Mouse (Mus musculus): ENCODE results near the gene Pank1. TPM values are rescaled to one million over a fixed set of nuclear protein-coding genes. Genes with fewer than 3 reads are reported as not detected.

Gene Pank1
- polyA plus RNA-seq, 1 experiment from 2014 or later, result 6.5 TPM

- Histone ChIP-seq H3K4me3 (no peak overlapping the region), H3K27me3 (replicated peaks) (no peaks in the 10 kb centered on the region), H3K36me3 (peaks cover 7% of the 10 kb centered on the region; the same call in 1 of the 2 replicates), H3K9me3 (replicated peaks) (no peaks in the 10 kb centered on the region), H3K27ac (peak overlapping the region; percentile 66), H3K9ac (no peak overlapping the region), H3K4me1 (peaks cover 79% of the 10 kb centered on the region), H3K4me2 (peak overlapping the region; percentile 45)
- peak; percentile 67 for ATAC-seq
- 16% methylated on average over 5 of the region's 5 CpGs for WGBS (ENCODE audit: insufficient replicate concordance)
These were observed 34.5 kb downstream of the Pank1 start for GRCm38 (mm10) chr19:34844760-34845159.

GRCm38 (mm10) chr19:34844047-34844446 is 35.2 kb downstream of the Pank1 start:
- H3K4me1 ChIP-seq, result peaks cover 76% of the 10 kb centered on the region
- H3K27ac ChIP-seq, result no peak overlapping the region
- no peaks in the 10 kb centered on the region for H3K9me3 ChIP-seq (replicated peaks)
- H3K36me3 ChIP-seq, result peaks cover 12% of the 10 kb centered on the region; the same call in 1 of the 2 replicates
- no peak for ATAC-seq
- H3K9ac ChIP-seq, result no peak overlapping the region
- H3K4me3 ChIP-seq, result no peak overlapping the region
- no peaks in the 10 kb centered on the region for H3K27me3 ChIP-seq (replicated peaks)
- peak overlapping the region; percentile 45 for H3K4me2 ChIP-seq
- 20% methylated on average over 9 of the region's 9 CpGs for WGBS (ENCODE audit: insufficient replicate concordance)

GRCm38 (mm10) chr19:34841719-34842506 is 37.3 kb downstream of the Pank1 start:
- ATAC-seq, result no peak
- Histone ChIP-seq H3K27ac (no peak overlapping the region), H3K4me1 (peaks cover 54% of the 10 kb centered on the region), H3K4me3 (no peak overlapping the region), H3K27me3 (replicated peaks) (no peaks in the 10 kb centered on the region), H3K36me3 (peaks cover 21% of the 10 kb centered on the region; the same call in 1 of the 2 replicates), H3K9ac (no peak overlapping the region), H3K4me2 (peak overlapping the region; percentile 9; the same call in 1 of the 2 replicates), H3K9me3 (replicated peaks) (no peaks in the 10 kb centered on the region)
- 18% methylated on average over 9 of the region's 9 CpGs for WGBS (ENCODE audit: insufficient replicate concordance)

- Histone ChIP-seq H3K4me2 (no peak overlapping the region), H3K27me3 (replicated peaks) (no peaks in the 10 kb centered on the region), H3K9me3 (replicated peaks) (no peaks in the 10 kb centered on the region), H3K9ac (no peak overlapping the region), H3K4me1 (peaks cover 22% of the 10 kb centered on the region), H3K36me3 (peaks cover 21% of the 10 kb centered on the region; the same call in 1 of the 2 replicates), H3K4me3 (no peak overlapping the region), H3K27ac (no peak overlapping the region)
- WGBS (ENCODE audit: insufficient replicate concordance), result 84% methylated on average over 9 of the region's 9 CpGs
- ATAC-seq, result no peak
These were observed 40.6 kb downstream of the Pank1 start for GRCm38 (mm10) chr19:34838624-34839023.

- Histone ChIP-seq H3K27ac (no peak overlapping the region), H3K4me3 (no peak overlapping the region), H3K27me3 (replicated peaks) (no peaks in the 10 kb centered on the region), H3K36me3 (peaks cover 8% of the 10 kb centered on the region), H3K9me3 (replicated peaks) (no peaks in the 10 kb centered on the region), H3K4me1 (peaks cover 13% of the 10 kb centered on the region), H3K9ac (no peak overlapping the region), H3K4me2 (no peak overlapping the region)
- no peak for ATAC-seq
- 74% methylated on average over 4 of the region's 4 CpGs for WGBS (ENCODE audit: insufficient replicate concordance)
These were observed 47.6 kb downstream of the Pank1 start for GRCm38 (mm10) chr19:34831702-34832101.

- Histone ChIP-seq H3K4me1 (peaks cover 13% of the 10 kb centered on the region), H3K27ac (no peak overlapping the region), H3K36me3 (peaks cover 12% of the 10 kb centered on the region), H3K27me3 (replicated peaks) (no peaks in the 10 kb centered on the region), H3K4me2 (no peak overlapping the region), H3K4me3 (no peak overlapping the region), H3K9me3 (replicated peaks) (no peaks in the 10 kb centered on the region), H3K9ac (no peak overlapping the region)
- 70% methylated on average over 5 of the region's 5 CpGs for WGBS (ENCODE audit: insufficient replicate concordance)
- no peak for ATAC-seq
These were observed 51.2 kb downstream of the Pank1 start for GRCm38 (mm10) chr19:34827916-34828635.

GRCm38 (mm10) chr19:34827444-34827843 is 51.8 kb downstream of the Pank1 start:
- Histone ChIP-seq H3K4me3 (no peak overlapping the region), H3K9ac (no peak overlapping the region), H3K4me2 (no peak overlapping the region), H3K27me3 (replicated peaks) (no peaks in the 10 kb centered on the region), H3K27ac (no peak overlapping the region), H3K4me1 (peaks cover 13% of the 10 kb centered on the region), H3K36me3 (peaks cover 12% of the 10 kb centered on the region), H3K9me3 (replicated peaks) (no peaks in the 10 kb centered on the region)
- WGBS (ENCODE audit: insufficient replicate concordance), result 78% methylated on average over 6 of the region's 6 CpGs
- ATAC-seq, result no peak

GRCm38 (mm10) chr19:34825946-34826655 is 53.2 kb downstream of the Pank1 start:
- 0 out of 2 replicates have a peak, but pooled peaks have one; percentile 30 for ATAC-seq
- peaks cover 19% of the 10 kb centered on the region for H3K36me3 ChIP-seq
- H3K27ac ChIP-seq, result no peak overlapping the region
- 52% methylated on average over 13 of the region's 13 CpGs for WGBS (ENCODE audit: insufficient replicate concordance)
- H3K9me3 ChIP-seq (replicated peaks), result no peaks in the 10 kb centered on the region
- peaks cover 13% of the 10 kb centered on the region for H3K4me1 ChIP-seq
- no peak overlapping the region for H3K9ac ChIP-seq
- H3K4me3 ChIP-seq, result no peak overlapping the region
- H3K4me2 ChIP-seq, result no peak overlapping the region
- H3K27me3 ChIP-seq (replicated peaks), result no peaks in the 10 kb centered on the region

- Histone ChIP-seq H3K9me3 (replicated peaks) (no peaks in the 10 kb centered on the region), H3K27ac (no peak overlapping the region), H3K36me3 (peaks cover 16% of the 10 kb centered on the region), H3K9ac (no peak overlapping the region), H3K4me1 (no peaks in the 10 kb centered on the region), H3K27me3 (replicated peaks) (no peaks in the 10 kb centered on the region), H3K4me3 (no peak overlapping the region), H3K4me2 (no peak overlapping the region)
- ATAC-seq, result 0 out of 2 replicates have a peak, but pooled peaks have one; percentile 49
- 74% methylated on average over 5 of the region's 5 CpGs for WGBS (ENCODE audit: insufficient replicate concordance)
These were observed 59.6 kb downstream of the Pank1 start for GRCm38 (mm10) chr19:34819577-34820170.

- H3K4me2 ChIP-seq, result no peak overlapping the region
- H3K27ac ChIP-seq, result no peak overlapping the region
- H3K4me3 ChIP-seq, result no peak overlapping the region
- H3K27me3 ChIP-seq (replicated peaks), result no peaks in the 10 kb centered on the region
- 76% methylated on average over 4 of the region's 4 CpGs for WGBS (ENCODE audit: insufficient replicate concordance)
- no peak for ATAC-seq
- H3K9ac ChIP-seq, result no peak overlapping the region
- no peaks in the 10 kb centered on the region for H3K9me3 ChIP-seq (replicated peaks)
- 0 out of 2 replicates have a peak, but pooled peaks cover 2% of the 10 kb centered on the region for H3K36me3 ChIP-seq
- H3K4me1 ChIP-seq, result no peaks in the 10 kb centered on the region
These were observed 63.9 kb downstream of the Pank1 start for GRCm38 (mm10) chr19:34815371-34815770.

GRCm38 (mm10) chr19:34814696-34815095 is 64.6 kb downstream of the Pank1 start:
- H3K9ac ChIP-seq, result no peak overlapping the region
- ATAC-seq, result no peak
- no peak overlapping the region for H3K4me2 ChIP-seq
- H3K9me3 ChIP-seq (replicated peaks), result no peaks in the 10 kb centered on the region
- H3K4me3 ChIP-seq, result no peak overlapping the region
- no peaks in the 10 kb centered on the region for H3K27me3 ChIP-seq (replicated peaks)
- H3K36me3 ChIP-seq, result peaks cover 8% of the 10 kb centered on the region; the same call in 1 of the 2 replicates
- no peaks in the 10 kb centered on the region for H3K4me1 ChIP-seq
- 61% methylated on average over 4 of the region's 4 CpGs for whole genome bisulfite sequencing (ENCODE audit: insufficient replicate concordance)
- no peak overlapping the region for H3K27ac ChIP-seq

Measured in liver, embryonic 12.5 days (tissue).